Mouse (Mus musculus) C2C12 (cell line): ENCODE results near the gene Adora1.

Experiments used
- CEBPB ChIP-seq: IDR thresholded peaks from one replicate; pipeline ENCODE4 v1.6.1; 2011; ENCODE audit warnings: low read depth, mild to moderate bottlenecking, control low read depth, moderate library complexity
- CTCF ChIP-seq: IDR thresholded peaks from one replicate; pipeline ENCODE4 v1.5.1; 2011; ENCODE audit not compliant: control insufficient read depth, insufficient read depth, insufficient read length
- MAX ChIP-seq: IDR thresholded peaks from one replicate; pipeline ENCODE4 v1.6.1; 2011; ENCODE audit warnings: mild to moderate bottlenecking, control low read depth
- MYOG ChIP-seq: IDR thresholded peaks from one replicate; pipeline ENCODE4 v1.6.1; 2011; ENCODE audit not compliant: control insufficient read depth, insufficient read length; ENCODE audit errors: extremely low read depth
- USF1 ChIP-seq: IDR thresholded peaks from one replicate; pipeline ENCODE4 v1.6.1; 2011; ENCODE audit warnings: low read depth, mild to moderate bottlenecking, control low read depth, moderate library complexity

DNA sequence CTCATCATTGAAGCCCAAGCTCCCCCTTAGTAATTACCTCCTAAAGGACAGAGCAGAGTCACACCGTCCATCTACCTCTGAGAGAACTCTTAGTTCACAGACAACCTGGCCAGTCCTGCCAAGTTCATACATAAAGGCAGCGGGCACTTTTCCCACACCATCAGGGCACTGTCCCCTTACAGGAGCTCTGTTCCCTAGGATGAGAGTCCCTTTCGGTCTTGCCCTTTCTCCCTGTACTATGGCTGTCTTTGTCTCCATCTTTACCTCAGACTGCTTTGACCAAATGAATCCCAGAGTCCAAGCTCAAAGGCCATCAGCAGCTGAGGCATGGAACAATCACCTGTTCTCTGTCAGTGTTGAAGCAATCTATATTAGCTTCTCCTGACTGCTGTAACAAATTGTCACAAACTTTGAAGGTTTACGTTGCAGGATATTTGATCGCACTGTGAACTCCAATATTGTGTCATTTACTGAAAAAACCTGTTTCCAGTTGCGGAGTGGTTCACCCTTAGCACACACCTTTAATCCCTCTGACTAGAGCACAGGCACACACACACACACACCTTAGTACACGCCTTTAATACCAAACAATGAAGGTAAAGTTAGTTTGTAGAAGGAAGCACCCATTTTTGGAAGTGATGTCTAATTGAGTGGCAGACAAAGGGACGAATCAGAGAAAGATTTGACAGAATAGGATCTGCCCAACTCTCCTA, 66.1 kb downstream of the Adora1 start:
- TF ChIP-seq MAX: no peak
- TF ChIP-seq USF1: no peak
- TF ChIP-seq CTCF: no peak
- TF ChIP-seq MYOG: no peak
- TF ChIP-seq CEBPB: no peak
